Mouse (Mus musculus): Measurements from ENCODE around the gene Mcts2. TPM values are rescaled to one million over a fixed set of nuclear protein-coding genes. Genes with fewer than 3 reads are reported as not detected.
A peak's percentile ranks its signal among the peaks of the same experiment; 100 is the strongest.

Mcts2 gene
- total and polyA plus RNA-seq, 3 experiments = 1.9 to 32.9 (median 26.7) TPM

- no peak for DNase-seq
Observed at GRCm38 (mm10) chr2:152726213-152726612, 39.4 kb downstream of the Mcts2 start.

GRCm38 (mm10) chr2:152726751-152727335 is 40.0 kb downstream of the Mcts2 start:
- peak; percentile 63 for DNase-seq

- DNase-seq = peak; percentile 51
Observed at GRCm38 (mm10) chr2:152727795-152728510, 41.1 kb downstream of the Mcts2 start.

DNA sequence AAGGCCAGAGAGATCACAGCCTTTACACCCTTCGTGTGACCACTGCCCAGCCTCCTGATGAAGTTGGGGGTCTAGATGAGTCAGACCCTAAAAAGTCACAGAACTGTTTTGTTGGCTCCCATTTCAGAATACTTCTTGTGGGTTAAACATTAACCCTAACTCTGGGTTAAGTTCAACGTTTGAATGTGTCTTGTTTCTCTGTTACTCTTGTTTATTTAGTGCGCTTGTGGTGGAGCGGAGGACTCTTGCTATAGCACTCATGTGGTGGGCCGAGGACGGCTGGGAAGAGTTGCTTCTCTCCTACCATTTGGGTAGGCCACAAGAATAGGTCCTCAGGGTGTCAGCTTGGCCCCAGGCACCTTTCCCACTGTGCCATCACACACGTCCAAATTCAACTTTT is 41.8 kb downstream of the Mcts2 start:
- DNase-seq = no peak

DNA sequence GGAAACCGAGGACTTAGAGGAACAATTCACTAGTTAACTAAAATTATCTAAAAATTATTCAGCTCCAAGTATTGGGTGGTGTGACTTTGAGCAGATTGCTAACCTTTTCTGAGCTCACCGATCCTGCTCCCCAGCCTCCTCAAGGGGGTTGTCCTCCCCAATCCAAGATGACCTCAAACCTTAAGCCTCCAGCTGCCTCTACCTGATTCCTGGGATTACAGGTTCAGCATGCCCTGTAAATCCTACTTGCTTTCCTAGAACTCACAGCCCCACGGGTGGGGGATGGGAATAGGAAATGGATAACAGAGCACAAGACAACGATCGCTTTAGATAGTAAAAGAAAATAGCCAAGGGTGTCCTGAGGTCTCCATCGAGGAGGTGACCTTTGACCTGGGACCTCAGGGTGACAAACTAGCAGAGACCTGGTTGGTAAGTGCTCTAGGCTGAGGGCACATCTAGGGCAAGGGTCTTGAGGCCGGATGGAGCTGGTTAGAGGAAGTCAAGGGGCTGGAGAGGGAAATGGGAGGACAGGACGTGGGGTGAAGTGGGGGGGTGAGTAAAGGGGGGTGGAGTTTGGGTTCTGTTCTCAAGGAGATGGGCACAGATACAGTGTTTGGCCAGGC is 42.3 kb downstream of the Mcts2 start:
- DNase-seq = peak; percentile 29

DNA sequence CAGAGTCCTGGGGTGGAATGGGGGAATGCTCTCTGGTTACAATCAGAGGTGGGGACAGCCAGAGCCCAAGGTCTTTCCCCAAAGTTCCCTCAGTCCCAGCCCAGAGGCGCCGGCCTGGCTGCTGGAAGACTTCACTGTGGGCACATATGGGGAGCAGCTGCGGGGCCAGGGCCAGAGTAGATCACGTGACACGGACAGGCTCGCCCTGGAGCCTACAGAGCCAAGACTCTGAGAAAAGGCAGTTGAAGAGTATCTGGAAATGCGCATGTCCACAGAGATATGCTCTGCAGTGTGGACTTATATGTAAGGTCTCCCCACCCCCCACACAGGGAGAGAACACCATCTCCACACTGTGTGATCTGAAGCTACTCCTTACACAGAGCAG is 42.8 kb downstream of the Mcts2 start:
- peak; percentile 78 for DNase-seq

GRCm38 (mm10) chr2:152733201-152733600 is 46.4 kb downstream of the Mcts2 start:
- DNase-seq = no peak

- no peak for DNase-seq
Observed at GRCm38 (mm10) chr2:152734501-152734900, 47.7 kb downstream of the Mcts2 start.

- DNase-seq = peak; percentile 98
Observed at GRCm38 (mm10) chr2:152734984-152735383, 48.1 kb downstream of the Mcts2 start.

DNA sequence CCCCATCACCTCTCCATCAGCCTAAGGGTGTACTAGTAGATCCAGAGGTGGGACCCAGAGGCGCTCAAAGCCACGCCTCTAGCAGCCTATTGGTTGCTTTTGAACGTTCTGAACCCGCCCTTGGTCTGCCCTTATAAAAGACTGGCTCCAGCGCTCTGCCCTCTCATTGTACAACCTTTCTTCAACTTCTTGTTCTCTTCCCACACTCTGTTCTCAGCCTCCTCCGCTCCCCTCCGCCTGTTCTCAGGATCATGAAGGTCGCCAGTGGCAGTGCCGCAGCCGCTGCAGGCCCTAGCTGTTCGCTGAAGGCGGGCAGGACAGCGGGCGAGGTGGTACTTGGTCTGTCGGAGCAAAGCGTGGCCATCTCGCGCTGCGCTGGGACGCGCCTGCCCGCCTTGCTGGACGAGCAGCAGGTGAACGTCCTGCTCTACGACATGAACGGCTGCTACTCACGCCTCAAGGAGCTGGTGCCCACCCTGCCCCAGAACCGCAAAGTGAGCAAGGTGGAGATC is 49.3 kb downstream of the Mcts2 start, which contains the start of gene Id1:
Gene Id1, plus strand, starts transcription at position 162 of the 512 bp plus-strand sequence.
- peak; percentile 93 for DNase-seq

DNA sequence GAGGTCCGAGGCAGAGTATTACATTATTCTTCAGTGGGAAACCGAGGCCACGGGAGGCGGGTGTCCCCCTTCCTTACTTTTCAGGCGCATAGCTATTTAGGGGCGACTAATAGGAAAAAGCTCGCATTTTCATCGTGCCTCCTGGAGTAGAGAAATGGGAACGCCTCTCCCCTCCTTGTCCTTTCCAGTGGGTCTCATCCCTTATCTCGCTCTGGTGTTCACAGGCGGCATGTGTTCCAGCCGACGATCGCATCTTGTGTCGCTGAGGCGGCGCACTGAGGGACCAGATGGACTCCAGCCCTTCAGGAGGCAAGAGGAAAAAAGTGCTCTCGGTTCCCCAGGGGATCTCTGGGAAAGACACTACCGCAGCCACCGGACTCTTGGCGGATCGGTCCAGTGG is 49.9 kb downstream of the Mcts2 start:
- peak; percentile 52 for DNase-seq

Other genes with a start within 250 kb of the Mcts2 start
- not detected for gene Defb23, start 222.4 kb upstream of the Mcts2 start, total RNA-seq (2021)
- gene Defb23, start 222.4 kb upstream of the Mcts2 start, polyA plus RNA-seq (2012; rRNA removed) = not detected in 2 replicates
- gene Defb20, start 210.0 kb upstream of the Mcts2 start, total RNA-seq (2021) = not detected
- not detected in 2 replicates for gene Defb20, start 210.0 kb upstream of the Mcts2 start, polyA plus RNA-seq (2012; rRNA removed)
- not detected for gene Defb22, start 196.9 kb upstream of the Mcts2 start, total RNA-seq (2021)
- gene Defb22, start 196.9 kb upstream of the Mcts2 start, polyA plus RNA-seq (2012; rRNA removed) = not detected in 2 replicates
- not detected for gene Defb26, start 175.3 kb upstream of the Mcts2 start, total RNA-seq (2021)
- gene Defb26, start 175.3 kb upstream of the Mcts2 start, polyA plus RNA-seq (2012; rRNA removed) = not detected in 2 replicates
- gene Defb28, start 168.8 kb upstream of the Mcts2 start, total RNA-seq (2021) = not detected
- not detected in 2 replicates for gene Defb28, start 168.8 kb upstream of the Mcts2 start, polyA plus RNA-seq (2012; rRNA removed)
- not detected for gene Defb29, start 146.9 kb upstream of the Mcts2 start, total RNA-seq (2021)
- gene Defb29, start 146.9 kb upstream of the Mcts2 start, polyA plus RNA-seq (2012; rRNA removed) = not detected in 2 replicates
- not detected for gene Gm17416, start 117.7 kb upstream of the Mcts2 start, total RNA-seq (2021)
- not detected in 2 replicates for gene Gm17416, start 117.7 kb upstream of the Mcts2 start, polyA plus RNA-seq (2012; rRNA removed)
- gene Defb21, start 114.3 kb upstream of the Mcts2 start, total RNA-seq (2021) = not detected
- not detected in 2 replicates for gene Defb21, start 114.3 kb upstream of the Mcts2 start, polyA plus RNA-seq (2012; rRNA removed)
- under 1 TPM in 1 of 2 experiments, not detected in 1; 0.90 TPM for gene Defb19, start 106.7 kb upstream of the Mcts2 start, total RNA-seq (2021)
- gene Defb19, start 106.7 kb upstream of the Mcts2 start, polyA plus RNA-seq (2012; rRNA removed) = not detected in 2 replicates
- gene Defb45, start 87.6 kb upstream of the Mcts2 start, total RNA-seq (2021) = not detected
- not detected in 2 replicates for gene Defb45, start 87.6 kb upstream of the Mcts2 start, polyA plus RNA-seq (2012; rRNA removed)
- under 1 TPM in 1 of 2 experiments, not detected in 1; 0.73 TPM for gene Defb36, start 82.7 kb upstream of the Mcts2 start, total RNA-seq (2021)
- gene Defb36, start 82.7 kb upstream of the Mcts2 start, polyA plus RNA-seq (2012; rRNA removed) = 0.86 and 0.95 TPM in 2 replicates
- not detected for gene Defb25, start 64.0 kb upstream of the Mcts2 start, total RNA-seq (2021)
- 1.0 TPM in 1 of 2 replicates, not detected in the other for gene Defb25, start 64.0 kb upstream of the Mcts2 start, polyA plus RNA-seq (2012; rRNA removed)
- 10 to 100 TPM; 11.3 to 18.1 TPM for gene Rem1, start 60.1 kb upstream of the Mcts2 start, total RNA-seq (2021)
- 11.9 and 21.0 TPM in 2 replicates for gene Rem1, start 60.1 kb upstream of the Mcts2 start, polyA plus RNA-seq (2012; rRNA removed)
- 100 to 1,000 TPM; 164 to 202 TPM for gene H13, start 17.6 kb upstream of the Mcts2 start, total RNA-seq (2021)
- gene H13, start 17.6 kb upstream of the Mcts2 start, polyA plus RNA-seq (2012; rRNA removed) = 358 and 395 TPM in 2 replicates
- 10 to 100 TPM; 41.5 to 67.3 TPM for gene Id1, start 49.2 kb downstream of the Mcts2 start, total RNA-seq (2021)
- 186 and 275 TPM in 2 replicates for gene Id1, start 49.2 kb downstream of the Mcts2 start, polyA plus RNA-seq (2012; rRNA removed)
- 1 to 10 TPM; 1.4 to 3.4 TPM for gene Cox4i2, start 67.1 kb downstream of the Mcts2 start, total RNA-seq (2021)
- gene Cox4i2, start 67.1 kb downstream of the Mcts2 start, polyA plus RNA-seq (2012; rRNA removed) = 3.9 and 4.4 TPM in 2 replicates
- gene Bcl2l1, start 144.7 kb downstream of the Mcts2 start, total RNA-seq (2021) = 10 to 100 TPM; 54.3 to 79.7 TPM
- gene Bcl2l1, start 144.7 kb downstream of the Mcts2 start, polyA plus RNA-seq (2012; rRNA removed) = 42.4 and 43.8 TPM in 2 replicates
- gene Tpx2, start 160.9 kb downstream of the Mcts2 start, total RNA-seq (2021) = 1 to 10 TPM; 2.0 to 4.2 TPM
- gene Tpx2, start 160.9 kb downstream of the Mcts2 start, polyA plus RNA-seq (2012; rRNA removed) = 0.18 and 0.40 TPM in 2 replicates
- not detected for gene Mylk2, start 224.3 kb downstream of the Mcts2 start, total RNA-seq (2021)
- not detected in 2 replicates for gene Mylk2, start 224.3 kb downstream of the Mcts2 start, polyA plus RNA-seq (2012; rRNA removed)
- 1 to 10 TPM; 3.2 to 3.7 TPM for gene Foxs1, start 246.2 kb downstream of the Mcts2 start, total RNA-seq (2021)
- 11.1 and 13.1 TPM in 2 replicates for gene Foxs1, start 246.2 kb downstream of the Mcts2 start, polyA plus RNA-seq (2012; rRNA removed)

Data from adrenal gland, adult 2 months (tissue).